Mouse (Mus musculus) gastrocnemius, adult 8-10 months (tissue): ENCODE data around the gene Apoa5. TPM values are rescaled to one million over a fixed set of nuclear protein-coding genes. Genes with fewer than 3 reads are reported as not detected.
"Not testable (repeated sequence)": the region's sequence is repeated elsewhere in the genome, so short reads cannot be mapped to it uniquely, and the experiment has no call there.

Source experiments
- DNase-seq, 2 experiments: peaks; one replicate each; pipeline ENCODE4 v3.0.0; 2022; ENCODE audit warnings: low spot score in 2 of 2
- total RNA-seq, 4 experiments: library from RNA; stranded (reverse); gene quantifications; 2 replicates each; pipeline ENCODE4 v1.2.4; 2022

Apoa5 gene
- total RNA-seq, 4 experiments from 2014 or later = 0.27 TPM; not detected in 3

DNA sequence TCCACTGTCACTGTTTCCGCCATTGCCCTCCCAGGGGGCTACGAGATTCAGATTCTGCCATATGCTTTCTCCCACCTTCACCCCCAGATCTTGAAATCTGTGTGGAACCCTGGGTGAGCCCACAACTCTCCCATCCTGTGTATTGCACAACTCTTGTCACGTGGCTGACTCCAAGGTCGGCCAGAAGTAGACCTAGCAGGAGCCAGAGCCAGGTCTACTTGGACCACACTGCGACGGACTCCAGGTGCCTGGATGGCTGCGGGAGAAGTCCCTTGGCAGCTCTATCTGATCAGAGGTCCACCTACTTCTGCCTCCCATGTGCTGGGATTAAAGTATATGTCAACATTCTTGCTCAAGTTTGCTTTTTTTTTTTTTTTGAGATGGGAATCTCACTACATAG is 7.3 kb upstream of the Apoa5 start:
- DNase-seq = no peak

GRCm38 (mm10) chr9:46269125-46269524 is 692 bp downstream of the Apoa5 start:
- DNase-seq = no peak

- no peak for DNase-seq
These were observed 2.3 kb downstream of the Apoa5 start for GRCm38 (mm10) chr9:46270782-46271181.

- DNase-seq = no peak
These were observed 3.6 kb downstream of the Apoa5 start for GRCm38 (mm10) chr9:46272070-46272469.

- DNase-seq = peak; percentile 75 to 83
These were observed 4.4 kb downstream of the Apoa5 start, which contains the start of gene Zpr1 for GRCm38 (mm10) chr9:46272677-46273454. Zpr1 (plus strand) TSS chr9:46273064.

DNA sequence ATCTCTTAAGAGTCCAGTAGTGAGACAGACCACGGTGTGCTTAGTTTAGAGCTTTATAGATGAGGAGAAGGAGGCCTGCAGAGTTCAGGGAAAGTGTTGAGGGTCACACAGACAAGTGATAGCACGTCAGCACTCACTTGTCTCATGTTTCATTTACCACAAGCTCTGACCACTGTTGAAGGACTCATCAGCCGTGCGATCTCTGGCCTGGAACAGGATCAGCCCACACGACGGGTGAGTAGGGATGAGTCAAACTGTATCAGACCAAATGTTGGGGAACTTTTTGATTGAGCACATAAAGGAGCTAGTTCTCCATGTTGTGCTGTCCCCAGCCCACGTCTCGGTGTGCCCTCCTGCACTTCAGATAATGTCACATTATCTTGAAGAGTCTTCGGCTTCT is 6.1 kb downstream of the Apoa5 start:
- no peak for DNase-seq

DNA sequence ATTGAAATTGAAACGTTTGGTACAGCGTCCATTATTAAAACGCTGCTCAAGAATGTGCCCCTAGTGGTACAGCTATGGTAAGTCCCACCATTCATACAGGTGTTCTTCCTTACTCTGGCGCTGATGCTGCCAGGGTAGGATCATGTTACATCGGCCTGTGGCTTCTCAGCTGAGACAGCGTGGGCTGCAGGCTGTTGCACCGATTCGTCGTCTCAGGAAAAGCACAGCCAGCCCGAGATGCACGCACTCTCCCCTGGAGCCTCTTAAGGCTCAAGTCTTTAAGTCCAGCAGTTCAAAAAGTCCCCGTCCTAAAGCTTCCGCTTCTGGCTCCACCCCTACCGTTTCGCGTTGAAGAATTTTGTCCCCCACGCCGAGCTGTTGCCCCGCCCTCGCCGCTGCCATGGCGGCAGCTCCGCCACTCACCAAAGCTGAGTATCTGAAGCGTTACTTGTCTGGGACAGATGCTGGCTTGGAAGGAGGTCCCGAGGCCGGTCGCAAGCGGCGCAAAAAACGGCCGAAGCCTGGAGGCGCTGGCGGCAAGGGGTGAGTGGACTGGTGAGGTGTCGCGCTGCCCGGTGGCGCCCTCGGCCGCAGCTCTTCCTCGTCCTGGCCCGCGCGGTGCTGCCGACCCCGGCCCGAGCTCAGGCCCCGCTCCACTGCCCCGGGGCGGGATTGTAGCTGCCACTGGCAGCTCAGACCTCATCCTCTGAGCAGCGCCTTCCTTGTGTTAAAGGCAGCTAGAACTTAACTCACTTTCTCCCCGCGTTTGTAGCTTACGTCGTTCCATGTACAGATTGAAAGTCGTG is 14.4 kb downstream of the Apoa5 start, which contains the start of gene Bud13:
Gene Bud13 (plus strand): TSS at position 378 of the 806 bp plus-strand sequence.
- peak; percentile 84 to 87 for DNase-seq

- DNase-seq = peak in 1 of 2 experiments; percentile 24
These were observed 29.9 kb downstream of the Apoa5 start for GRCm38 (mm10) chr9:46298381-46298780.

DNA sequence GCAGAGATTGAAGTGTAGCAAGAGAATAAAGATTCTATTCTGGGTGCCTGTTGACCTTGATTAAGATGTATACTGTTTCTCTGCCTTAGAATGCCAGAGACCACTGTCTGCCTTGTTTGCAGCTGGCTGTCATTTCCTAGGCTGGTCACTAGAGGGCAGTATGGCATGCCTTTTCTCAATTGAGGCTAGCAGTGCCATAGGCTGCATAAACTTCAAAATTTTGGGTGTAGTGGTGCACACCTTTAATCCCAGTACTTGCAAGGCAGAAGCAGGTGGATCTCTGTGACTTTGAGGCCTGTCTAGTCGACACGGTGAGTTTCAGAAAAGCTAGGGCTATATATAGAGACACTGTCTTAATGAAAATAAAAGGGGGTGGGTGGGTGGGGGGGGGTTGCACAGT is 33.7 kb downstream of the Apoa5 start:
- DNase-seq = no peak

- DNase-seq = no peak
These were observed 40.7 kb downstream of the Apoa5 start for GRCm38 (mm10) chr9:46309121-46309520.

GRCm38 (mm10) chr9:46314507-46314906 is 46.1 kb downstream of the Apoa5 start:
- DNase-seq = peak; percentile 17 to 40

GRCm38 (mm10) chr9:46314921-46315320 is 46.5 kb downstream of the Apoa5 start:
- no peak for DNase-seq

DNA sequence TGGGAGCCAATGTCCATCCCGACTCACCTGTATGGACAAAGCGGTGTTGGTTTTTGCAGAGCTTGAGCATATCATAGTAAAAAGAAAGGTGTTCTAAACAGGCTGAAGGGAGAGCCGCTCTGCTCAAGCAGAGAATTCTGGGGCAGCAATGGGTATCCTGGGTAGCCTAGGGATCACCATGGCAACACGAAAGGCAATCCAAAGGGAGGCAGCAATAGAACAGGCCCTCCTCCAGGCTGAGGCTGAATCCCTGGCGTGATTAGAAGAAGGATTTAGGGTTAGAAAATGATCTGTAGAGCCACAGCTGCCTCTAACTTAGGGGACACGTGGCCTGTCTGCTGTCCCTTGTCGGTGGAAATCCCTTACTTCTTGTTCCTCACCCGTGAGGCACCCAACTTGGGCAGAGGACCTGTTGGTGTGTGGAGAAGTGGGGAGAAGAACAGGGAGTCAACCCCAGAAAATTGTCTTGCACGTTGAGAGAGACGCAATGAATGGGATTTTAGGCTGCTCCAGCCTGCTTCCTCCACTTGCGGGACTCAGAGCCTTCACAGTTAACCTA is 47.5 kb downstream of the Apoa5 start:
- no peak for DNase-seq

DNA sequence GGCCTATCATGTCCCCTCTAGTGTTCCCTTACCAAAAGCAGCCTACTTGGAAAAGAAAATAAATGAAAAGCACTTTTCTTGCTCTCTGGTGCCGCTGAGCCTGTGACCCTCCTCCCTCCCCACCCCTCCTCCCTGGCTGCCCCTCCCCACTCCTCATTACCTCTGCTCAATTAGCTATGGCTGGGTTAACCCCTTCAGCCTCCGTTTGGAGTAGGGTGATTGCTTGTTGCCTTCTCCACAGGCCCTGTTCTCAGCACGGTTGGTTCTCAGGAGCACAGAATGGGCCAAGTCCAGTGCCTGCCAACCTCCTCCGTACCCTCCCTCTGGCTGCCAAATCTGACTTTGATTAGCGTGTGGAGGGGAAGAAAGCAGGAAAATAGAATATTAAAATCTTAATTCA is 48.0 kb downstream of the Apoa5 start:
- DNase-seq = no peak

- no peak for DNase-seq
These were observed 48.5 kb downstream of the Apoa5 start for GRCm38 (mm10) chr9:46316909-46317308.

- no peak for DNase-seq
These were observed 49.5 kb downstream of the Apoa5 start for GRCm38 (mm10) chr9:46317957-46318356.

GRCm38 (mm10) chr9:46319886-46320285 is 51.5 kb downstream of the Apoa5 start, which contains the start of gene 4931429L15Rik:
4931429L15Rik (minus strand) TSS chr9:46319986.
- DNase-seq = not testable (repeated sequence)

DNA sequence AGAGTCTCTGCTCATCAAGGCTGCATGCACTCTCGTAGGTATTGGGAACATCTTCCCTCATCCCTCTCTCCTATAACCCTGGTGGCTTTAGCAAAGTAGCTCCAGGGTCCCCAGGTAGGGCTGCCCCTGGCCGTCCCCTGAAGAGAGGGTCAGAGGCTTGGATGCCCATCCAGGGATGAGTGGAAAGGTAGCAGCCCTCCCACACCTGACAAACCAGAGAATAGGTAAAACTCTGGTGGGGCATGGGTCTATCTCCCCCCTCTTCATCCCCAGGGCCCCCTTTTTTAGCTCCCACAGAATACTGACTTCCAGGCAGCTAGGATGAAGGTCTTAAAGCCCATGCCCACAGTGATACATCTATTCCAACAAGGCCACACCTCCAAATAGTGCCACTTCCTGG is 52.0 kb downstream of the Apoa5 start:
- no peak for DNase-seq
